Mouse (Mus musculus): ENCODE data around the gene Adamts18. TPM values are rescaled to one million over a fixed set of nuclear protein-coding genes. Genes with fewer than 3 reads are reported as not detected.

Gene Adamts18
- polyA plus RNA-seq, 1 experiment from 2014 or later, result not detected

DNA sequence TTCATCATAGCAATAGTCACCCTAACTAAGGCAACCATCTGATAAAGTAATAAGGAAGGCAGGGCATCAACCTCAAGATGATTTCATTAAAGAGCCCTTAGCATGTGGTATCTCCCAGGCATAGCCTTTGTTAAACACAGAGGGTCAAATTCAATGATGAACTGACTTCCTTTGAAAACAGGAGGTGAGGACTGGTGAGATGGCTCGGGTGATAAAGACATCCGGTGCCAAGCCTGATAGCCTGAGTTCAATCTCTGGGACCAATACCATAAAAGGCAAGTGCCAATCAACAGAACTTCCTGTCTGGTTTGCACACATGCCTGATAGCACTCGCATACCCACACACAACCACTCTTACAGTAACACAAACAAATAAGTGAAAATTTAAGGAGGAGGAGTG lies 169.2 kb downstream of the Adamts18 start:
- Histone ChIP-seq H3K27ac (ENCODE audit: low read depth) (no peak overlapping the region), H3K4me3 (ENCODE audit: low read depth, low read length) (no peak overlapping the region), H3K4me1 (ENCODE audit: insufficient read depth) (no peaks in the 10 kb centered on the region), H3K4me2 (ENCODE audit: low read depth, low read length) (no peak overlapping the region), H3K27me3 (ENCODE audit: insufficient read depth, low read length) (no peaks in the 10 kb centered on the region), H3K36me3 (replicated peaks; ENCODE audit: insufficient read depth, low read length) (no peaks in the 10 kb centered on the region), H3K9me3 (ENCODE audit: low read length) (no peaks in the 10 kb centered on the region), H3K9ac (replicated peaks) (no peak overlapping the region)
- ATAC-seq (no peak), DNase-seq (no peak)
- 34% methylated on average over 3 of the region's 3 CpGs for WGBS (ENCODE audit: insufficient replicate concordance)
- TF ChIP-seq EP300 (IDR thresholded peaks at IDR 0.05; ENCODE audit: low read depth) (no peak), CTCF (IDR thresholded peaks at IDR 0.05; ENCODE audit: low read depth) (no peak)

GRCm38 (mm10) chr8:113676811-113677210 lies 171.7 kb downstream of the Adamts18 start:
- H3K9ac ChIP-seq (replicated peaks), result no peak overlapping the region
- no peak for ATAC-seq
- no peak overlapping the region for H3K4me3 ChIP-seq (ENCODE audit: low read depth, low read length)
- H3K4me2 ChIP-seq (ENCODE audit: low read depth, low read length), result no peak overlapping the region
- H3K9me3 ChIP-seq (ENCODE audit: low read length), result no peaks in the 10 kb centered on the region
- H3K27ac ChIP-seq (ENCODE audit: low read depth), result no peak overlapping the region
- no peak for DNase-seq
- H3K36me3 ChIP-seq (replicated peaks; ENCODE audit: insufficient read depth, low read length), result no peaks in the 10 kb centered on the region
- TF ChIP-seq EP300 (IDR thresholded peaks at IDR 0.05; ENCODE audit: low read depth) (no peak), CTCF (IDR thresholded peaks at IDR 0.05; ENCODE audit: low read depth) (no peak)
- no peaks in the 10 kb centered on the region for H3K27me3 ChIP-seq (ENCODE audit: insufficient read depth, low read length)
- 79% methylated on average over 1 of the region's 1 CpGs for WGBS (ENCODE audit: insufficient replicate concordance)
- no peaks in the 10 kb centered on the region for H3K4me1 ChIP-seq (ENCODE audit: insufficient read depth)

GRCm38 (mm10) chr8:113675281-113675680 lies 173.3 kb downstream of the Adamts18 start:
- no peak for ATAC-seq
- DNase-seq, result no peak
- Histone ChIP-seq H3K4me2 (ENCODE audit: low read depth, low read length) (no peak overlapping the region), H3K36me3 (replicated peaks; ENCODE audit: insufficient read depth, low read length) (no peaks in the 10 kb centered on the region), H3K9ac (replicated peaks) (no peak overlapping the region), H3K4me1 (ENCODE audit: insufficient read depth) (no peaks in the 10 kb centered on the region), H3K27me3 (ENCODE audit: insufficient read depth, low read length) (no peaks in the 10 kb centered on the region), H3K27ac (ENCODE audit: low read depth) (no peak overlapping the region), H3K4me3 (ENCODE audit: low read depth, low read length) (no peak overlapping the region), H3K9me3 (ENCODE audit: low read length) (no peaks in the 10 kb centered on the region)
- TF ChIP-seq CTCF (IDR thresholded peaks at IDR 0.05; ENCODE audit: low read depth) (no peak), EP300 (IDR thresholded peaks at IDR 0.05; ENCODE audit: low read depth) (no peak)
- 62% methylated on average over 2 of the region's 2 CpGs for WGBS (ENCODE audit: insufficient replicate concordance)

DNA sequence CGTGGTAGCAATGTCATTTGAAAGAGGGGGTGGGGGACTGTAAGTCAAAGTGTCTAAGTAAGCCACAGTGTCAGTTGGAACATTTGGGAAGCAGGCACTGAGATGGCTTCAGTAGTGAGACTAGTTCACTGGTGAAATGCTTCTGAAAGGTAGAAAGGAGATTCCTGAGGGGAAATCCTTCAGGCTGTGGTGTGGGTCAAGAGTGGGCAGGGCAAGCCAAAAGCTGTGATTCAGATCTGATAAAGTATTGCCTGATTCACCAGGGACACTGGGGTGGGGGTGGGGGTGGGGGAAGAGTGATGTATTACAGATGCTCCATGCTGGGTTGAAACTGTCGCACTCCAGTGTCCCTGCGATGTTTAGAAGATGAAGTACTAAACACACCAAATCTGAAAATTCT lies 173.9 kb downstream of the Adamts18 start:
- H3K4me2 ChIP-seq (ENCODE audit: low read depth, low read length), result no peak overlapping the region
- H3K9me3 ChIP-seq (ENCODE audit: low read length), result no peaks in the 10 kb centered on the region
- no peak overlapping the region for H3K27ac ChIP-seq (ENCODE audit: low read depth)
- ATAC-seq (no peak), DNase-seq (no peak)
- TF ChIP-seq CTCF (IDR thresholded peaks at IDR 0.05; ENCODE audit: low read depth), result no peak
- no peak for TF ChIP-seq EP300 (IDR thresholded peaks at IDR 0.05; ENCODE audit: low read depth)
- WGBS (ENCODE audit: insufficient replicate concordance), result 67% methylated on average over 3 of the region's 3 CpGs
- no peak overlapping the region for H3K9ac ChIP-seq (replicated peaks)
- H3K4me3 ChIP-seq (ENCODE audit: low read depth, low read length), result no peak overlapping the region
- H3K27me3 ChIP-seq (ENCODE audit: insufficient read depth, low read length), result no peaks in the 10 kb centered on the region
- H3K4me1 ChIP-seq (ENCODE audit: insufficient read depth), result no peaks in the 10 kb centered on the region
- no peaks in the 10 kb centered on the region for H3K36me3 ChIP-seq (replicated peaks; ENCODE audit: insufficient read depth, low read length)

GRCm38 (mm10) chr8:113673300-113673699 lies 175.2 kb downstream of the Adamts18 start:
- H3K4me2 ChIP-seq (ENCODE audit: low read depth, low read length), result no peak overlapping the region
- WGBS (ENCODE audit: insufficient replicate concordance), result 50% methylated on average over 3 of the region's 3 CpGs
- no peak overlapping the region for H3K9ac ChIP-seq (replicated peaks)
- no peak overlapping the region for H3K27ac ChIP-seq (ENCODE audit: low read depth)
- no peaks in the 10 kb centered on the region for H3K27me3 ChIP-seq (ENCODE audit: insufficient read depth, low read length)
- H3K4me3 ChIP-seq (ENCODE audit: low read depth, low read length), result no peak overlapping the region
- no peaks in the 10 kb centered on the region for H3K36me3 ChIP-seq (replicated peaks; ENCODE audit: insufficient read depth, low read length)
- H3K4me1 ChIP-seq (ENCODE audit: insufficient read depth), result no peaks in the 10 kb centered on the region
- ATAC-seq, result no peak
- TF ChIP-seq CTCF (IDR thresholded peaks at IDR 0.05; ENCODE audit: low read depth) (no peak), EP300 (IDR thresholded peaks at IDR 0.05; ENCODE audit: low read depth) (no peak)
- H3K9me3 ChIP-seq (ENCODE audit: low read length), result no peaks in the 10 kb centered on the region
- no peak for DNase-seq

DNA sequence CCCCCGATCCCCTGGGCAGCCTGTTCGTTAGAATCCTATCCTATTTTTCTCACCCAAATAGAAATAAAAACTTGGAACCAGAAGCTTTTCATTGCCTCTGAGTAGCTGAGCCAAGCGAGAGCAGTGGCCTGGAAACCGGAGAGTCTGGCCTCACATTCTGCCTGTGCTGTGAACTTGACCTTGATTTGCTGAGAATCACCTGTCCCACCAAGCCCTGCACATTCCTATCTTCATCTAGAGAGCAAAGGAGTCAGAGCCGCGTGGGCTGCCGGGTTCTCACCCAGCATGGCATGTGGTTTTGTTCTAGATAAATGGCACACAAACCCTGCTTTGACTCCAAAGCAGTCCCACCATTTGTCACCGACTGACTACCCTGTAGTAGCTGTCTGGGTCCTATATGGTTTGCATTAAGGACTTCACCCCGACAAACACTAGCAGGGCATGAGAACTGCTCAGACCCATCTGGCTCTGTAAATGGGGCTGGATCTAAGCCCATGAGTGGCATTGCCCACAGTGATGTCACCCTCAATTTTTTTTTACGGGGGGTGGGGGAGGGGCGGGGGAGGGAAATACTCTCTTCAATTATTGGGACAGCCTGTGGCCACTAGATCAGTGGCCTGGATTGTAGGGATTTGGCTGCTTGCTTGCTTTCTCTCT lies 175.8 kb downstream of the Adamts18 start:
- H3K27ac ChIP-seq (ENCODE audit: low read depth), result no peak overlapping the region
- no peaks in the 10 kb centered on the region for H3K36me3 ChIP-seq (replicated peaks; ENCODE audit: insufficient read depth, low read length)
- no peaks in the 10 kb centered on the region for H3K27me3 ChIP-seq (ENCODE audit: insufficient read depth, low read length)
- no peaks in the 10 kb centered on the region for H3K4me1 ChIP-seq (ENCODE audit: insufficient read depth)
- no peak overlapping the region for H3K4me2 ChIP-seq (ENCODE audit: low read depth, low read length)
- H3K9me3 ChIP-seq (ENCODE audit: low read length), result no peaks in the 10 kb centered on the region
- H3K4me3 ChIP-seq (ENCODE audit: low read depth, low read length), result no peak overlapping the region
- no peak overlapping the region for H3K9ac ChIP-seq (replicated peaks)
- no peak for TF ChIP-seq CTCF (IDR thresholded peaks at IDR 0.05; ENCODE audit: low read depth)
- no peak for TF ChIP-seq EP300 (IDR thresholded peaks at IDR 0.05; ENCODE audit: low read depth)
- ATAC-seq (no peak), DNase-seq (no peak)
- WGBS (ENCODE audit: insufficient replicate concordance), result 74% methylated on average over 11 of the region's 11 CpGs
